Mouse (Mus musculus) megakaryocyte, embryonic 14.5 days (primary cell): Measurements from ENCODE around the gene Grik3.

ENCODE experiments used
- FLI1 ChIP-seq: IDR thresholded peaks from 2 replicates; pipeline ENCODE4 v1.6.1; 2012; ENCODE audit warnings: low read length, inconsistent platforms, mixed read lengths
- GATA1 ChIP-seq: IDR thresholded peaks from 3 replicates; pipeline ENCODE4 v1.6.1; 2012; ENCODE audit warnings: mixed read lengths, low read length, inconsistent platforms, borderline replicate concordance

DNA sequence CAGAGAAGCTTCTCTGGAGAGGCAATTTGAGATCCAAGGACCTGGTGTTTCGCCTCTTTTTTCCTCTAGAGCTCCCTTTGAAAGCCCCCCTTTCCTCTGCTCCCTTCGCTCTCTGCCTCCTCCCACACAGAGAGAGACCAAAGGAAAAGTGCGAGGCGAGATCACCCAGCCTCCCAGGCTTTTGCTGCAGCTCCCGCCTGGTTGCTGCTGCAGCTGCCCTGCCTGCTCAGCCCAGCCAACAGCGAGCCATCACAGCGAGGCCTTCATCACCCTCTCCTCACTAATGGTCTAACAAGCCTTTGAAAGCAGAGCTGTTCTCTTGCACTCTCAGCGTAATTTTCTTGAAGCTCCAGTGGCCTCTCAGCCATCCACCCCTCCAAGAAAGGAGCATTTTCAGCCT is 196.6 kb downstream of the Grik3 start:
- no peak for TF ChIP-seq GATA1
- no peak for TF ChIP-seq FLI1
